Mouse (Mus musculus) embryonic fibroblast, embryonic 13.5 days (primary cell): Measurements from ENCODE around the gene Fam219a.

Experiments used
- CTCF ChIP-seq: IDR thresholded peaks from 2 replicates; pipeline ENCODE4 v1.5.1; 2011; ENCODE audit warnings: mild to moderate bottlenecking, control low read depth, low read length, moderate library complexity, borderline replicate concordance; ENCODE audit not compliant: insufficient read depth
- POLR2A ChIP-seq: IDR thresholded peaks from 2 replicates; pipeline ENCODE4 v1.6.1; 2011; ENCODE audit warnings: low read depth, mild to moderate bottlenecking, control low read depth, low read length, moderate library complexity

DNA sequence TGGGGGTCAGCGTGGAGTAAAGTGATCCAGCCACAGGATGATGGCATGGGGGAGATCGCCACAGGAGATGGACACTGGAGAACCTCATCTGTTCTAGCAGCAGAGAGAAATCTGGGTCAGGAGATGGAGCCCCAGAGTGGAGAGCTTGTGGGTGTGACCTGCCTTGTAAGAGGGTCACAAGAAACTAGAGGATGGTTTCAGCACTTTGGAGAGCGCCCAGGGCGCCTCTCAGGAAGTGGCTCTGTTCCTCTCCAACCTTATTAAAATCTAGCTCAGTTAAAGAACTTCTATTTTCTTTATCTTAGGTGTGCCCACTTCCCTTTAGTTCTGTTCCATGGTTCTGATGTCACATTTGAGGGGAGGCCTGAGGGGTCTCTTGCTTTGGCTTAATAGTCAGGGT is 37.4 kb upstream of the Fam219a start:
- TF ChIP-seq CTCF (no peak), POLR2A (no peak)
